Mouse (Mus musculus) B cell, adult (primary cell): ENCODE results near the gene Wasf2. TPM values are rescaled to one million over a fixed set of nuclear protein-coding genes. Genes with fewer than 3 reads are reported as not detected.

ENCODE experiments used
- total RNA-seq: library from RNA; stranded (reverse); gene quantifications from 4 replicates; pipeline ENCODE4 v1.2.4, GENCODE M21; 2023; ENCODE audit not compliant: inconsistent age

Gene Wasf2
- total RNA-seq: 280 to 329 TPM (median 305 TPM) in 4 replicates

GRCm38 (mm10) chr4:133129931-133130889 lies at the start of gene Wasf2:
Gene Wasf2 (plus strand): TSS chr4:133130505.

GRCm38 (mm10) chr4:133211751-133212561 lies 81.7 kb downstream of the Wasf2 start, which contains the start of the genes Cd164l2 and Gpr3:
Gene Cd164l2 (plus strand): TSS chr4:133212131.
Gene Gpr3 (minus strand): TSS chr4:133212536.

GRCm38 (mm10) chr4:133240490-133240921 lies 110.2 kb downstream of the Wasf2 start, which contains the start of gene Map3k6:
Gene Map3k6 (plus strand): TSS chr4:133240818.

Other genes starting within 250 kb of the Wasf2 start
- gene Stx12, start 246.0 kb upstream of the Wasf2 start, total RNA-seq: 18.6 to 23.1 TPM (median 20.2 TPM) in 4 replicates
- 39.7 to 54.8 TPM (median 45.5 TPM) in 4 replicates for gene Fam76a, start 207.9 kb upstream of the Wasf2 start, total RNA-seq
- 29.1 to 35.3 TPM (median 33.7 TPM) in 4 replicates for gene Fgr, start 156.4 kb upstream of the Wasf2 start, total RNA-seq
- 67.0 to 73.4 TPM (median 70.2 TPM) in 4 replicates for gene Ahdc1, start 119.2 kb upstream of the Wasf2 start, total RNA-seq
- 1.8 to 3.3 TPM (median 2.1 TPM) in 4 replicates for gene Cd164l2, start 81.6 kb downstream of the Wasf2 start, total RNA-seq
- 3.3 to 4.3 TPM (median 4.1 TPM) in 4 replicates for gene Gpr3, start 82.0 kb downstream of the Wasf2 start, total RNA-seq
- gene Map3k6, start 110.3 kb downstream of the Wasf2 start, total RNA-seq: 0.39 to 0.69 TPM (median 0.45 TPM) in 3 of 4 replicates, not detected in the other
- 0.78 to 1.3 TPM (median 0.98 TPM) in 4 replicates for gene Sytl1, start 132.6 kb downstream of the Wasf2 start, total RNA-seq
- 45.5 to 59.9 TPM (median 55.0 TPM) in 4 replicates for gene Tmem222, start 147.3 kb downstream of the Wasf2 start, total RNA-seq
- gene Wdtc1, start 223.0 kb downstream of the Wasf2 start, total RNA-seq: 39.5 to 56.0 TPM (median 41.1 TPM) in 4 replicates
- gene Slc9a1, start 239.2 kb downstream of the Wasf2 start, total RNA-seq: 45.8 to 52.1 TPM (median 48.3 TPM) in 4 replicates